Mouse (Mus musculus): Measurements from ENCODE around the gene Olfr1129.
"Not testable (repeated sequence)": the region's sequence is repeated elsewhere in the genome, so short reads cannot be mapped to it uniquely, and the experiment has no call there.

The Olfr1129 gene

GRCm38 (mm10) chr2:87573602-87574001, at the start of gene Olfr1129:
Olfr1129 (plus strand) TSS chr2:87573902.
- in situ Hi-C loops (cut with MseI, MboI): not testable (repeated sequence)

DNA sequence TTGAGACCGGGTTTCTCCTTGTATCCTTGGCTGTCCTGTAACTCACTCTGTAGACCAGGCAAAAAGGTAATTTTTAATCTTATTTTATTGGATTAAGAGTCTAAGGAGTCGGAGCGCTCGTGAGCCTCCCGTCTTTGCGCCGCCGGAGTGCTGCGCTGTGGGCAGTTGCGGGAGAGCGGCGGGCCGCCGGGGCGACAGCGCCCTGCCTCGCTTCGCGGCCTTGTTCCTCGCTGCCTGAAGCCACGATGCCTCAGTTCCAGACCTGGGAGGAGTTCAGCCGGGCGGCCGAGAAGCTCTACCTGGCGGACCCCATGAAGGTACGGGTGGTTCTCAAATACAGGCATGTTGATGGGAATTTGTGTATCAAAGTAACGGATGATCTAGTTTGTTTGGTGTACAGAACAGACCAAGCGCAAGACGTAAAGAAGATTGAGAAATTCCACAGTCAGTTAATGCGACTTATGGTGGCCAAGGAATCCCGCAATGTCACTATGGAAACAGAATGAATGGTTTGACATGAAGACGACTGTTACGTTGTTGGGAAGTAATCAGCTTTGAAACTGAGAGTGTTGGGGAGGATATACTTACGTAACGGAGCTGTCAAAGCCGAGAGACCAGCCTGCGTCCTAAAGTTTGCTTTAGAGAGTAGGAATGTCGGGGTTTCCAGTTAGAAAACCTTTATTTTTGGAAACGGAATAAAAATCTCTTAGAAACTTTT, 47.6 kb upstream of the Olfr1129 start:
- in situ Hi-C loops (cut with MseI, MboI): not testable (repeated sequence)

GRCm38 (mm10) chr2:87531496-87531895, 42.2 kb upstream of the Olfr1129 start, which contains the start of gene Olfr153:
Olfr153 (plus strand) TSS chr2:87531796.
- in situ Hi-C loops (cut with MseI, MboI): no loop called here

- in situ Hi-C loops (cut with MseI, MboI): no loop called here
Observed at GRCm38 (mm10) chr2:87534826-87535225, 38.9 kb upstream of the Olfr1129 start.

DNA sequence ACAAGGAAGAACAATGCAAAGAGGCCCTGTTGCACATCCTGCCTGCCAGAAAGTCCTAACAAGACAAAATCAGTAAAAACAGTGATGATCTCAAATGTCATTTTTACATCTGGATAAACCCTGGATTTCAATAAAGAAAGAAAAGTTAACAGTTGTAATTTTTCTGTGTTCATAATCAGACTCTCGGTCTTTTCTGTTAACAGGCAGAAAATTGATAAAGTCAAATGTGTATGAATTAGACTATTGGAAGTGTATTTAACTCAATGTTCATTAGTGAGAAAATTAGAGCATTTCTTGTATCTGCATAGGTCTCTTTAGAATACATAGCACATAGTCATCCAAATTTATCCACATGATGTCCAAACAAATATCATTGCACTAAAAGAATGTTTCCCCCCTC, 28.3 kb upstream of the Olfr1129 start, which contains the start of gene Olfr1128:
Olfr1128 (minus strand) TSS at position 101 of the 400 bp plus-strand sequence.
- in situ Hi-C loops (cut with MseI, MboI): no loop called here

DNA sequence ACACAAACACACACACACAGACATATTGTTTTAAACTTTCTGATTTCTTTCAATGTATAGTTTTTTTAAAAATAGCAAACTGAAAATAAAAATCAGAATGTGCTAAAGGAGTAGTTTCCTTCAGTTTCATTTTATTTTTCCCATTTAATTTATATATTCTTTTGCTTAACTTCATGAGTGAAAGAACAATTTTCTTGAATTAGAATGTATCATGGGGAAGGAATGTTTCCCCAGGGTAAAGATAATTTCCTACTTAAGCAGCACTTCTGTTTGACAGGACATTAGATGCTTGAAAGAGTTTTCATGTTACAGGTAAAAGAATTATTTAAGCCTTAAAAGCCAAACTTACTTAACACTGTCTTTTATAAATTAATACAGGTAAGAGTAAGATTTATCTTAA, 32.2 kb downstream of the Olfr1129 start, which contains the start of gene Olfr1130:
Olfr1130 (plus strand) TSS at position 301 of the 400 bp plus-strand sequence.
- in situ Hi-C loops (cut with MseI, MboI): not testable (repeated sequence)

GRCm38 (mm10) chr2:87626804-87627203, 53.1 kb downstream of the Olfr1129 start, which contains the start of gene Olfr1131:
Olfr1131 (plus strand) TSS chr2:87627104.
- in situ Hi-C loops (cut with MseI, MboI): no loop called here
